Mouse (Mus musculus) heart, embryonic 13.5 days (tissue): ENCODE data around the gene Pafah1b3. TPM values are rescaled to one million over a fixed set of nuclear protein-coding genes. Genes with fewer than 3 reads are reported as not detected.
"Not testable (repeated sequence)": the region's sequence is repeated elsewhere in the genome, so short reads cannot be mapped to it uniquely, and the experiment has no call there.

Experiments
- ATAC-seq: fragments of 200-750 bp; cut with Nextera tagmentation; 2 replicates; pipeline ENCODE4 v1.8.0; 2017; ENCODE audit warnings: moderate TSS enrichment; ENCODE audit not compliant: insufficient number of reproducible peaks, low FRiP score, low TSS enrichment; ENCODE audit errors: extremely low read depth
- H3K27ac ChIP-seq: fragments of 300-500 bp; sonication (generic); replicated peaks from 2 replicates; pipeline ENCODE4 v1.5.1; 2015; ENCODE audit warnings: moderate library complexity, mild to moderate bottlenecking, inconsistent platforms
- H3K27me3 ChIP-seq: fragments of 300-500 bp; sonication (generic); replicated peaks from 2 replicates; pipeline ENCODE4 v1.6.1; 2015; ENCODE audit warnings: mild to moderate bottlenecking, inconsistent platforms
- H3K36me3 ChIP-seq: fragments of 300-500 bp; sonication (generic); 2 replicates; pipeline ENCODE4 v1.6.1; 2015; ENCODE audit warnings: mild to moderate bottlenecking, inconsistent platforms
- H3K4me1 ChIP-seq: fragments of 300-500 bp; sonication (generic); 2 replicates; pipeline ENCODE4 v1.6.1; 2015; ENCODE audit warnings: inconsistent platforms
- H3K4me2 ChIP-seq: fragments of 300-500 bp; sonication (generic); 2 replicates; pipeline ENCODE4 v1.6.1; 2015; ENCODE audit warnings: inconsistent platforms, mild to moderate bottlenecking, moderate library complexity
- H3K4me3 ChIP-seq: fragments of 300-500 bp; sonication (generic); 2 replicates; pipeline ENCODE4 v1.5.1; 2015; ENCODE audit warnings: moderate library complexity, mild to moderate bottlenecking, inconsistent platforms
- H3K9ac ChIP-seq: fragments of 300-500 bp; sonication (generic); 2 replicates; pipeline ENCODE4 v1.6.1; 2015; ENCODE audit warnings: inconsistent platforms, mild to moderate bottlenecking, moderate library complexity
- H3K9me3 ChIP-seq: fragments of 300-500 bp; sonication (generic); 2 replicates; pipeline ENCODE4 v1.6.1; 2016; ENCODE audit warnings: inconsistent platforms
- WGBS: fragments of 180-500 bp; shearing (Covaris S2); methylation state at CpG from one replicate; pipeline ENCODE4 v1.1.7; 2015; ENCODE audit warnings: mixed read lengths; 5-methylcytosine and 5-hydroxymethylcytosine counted together
- polyA plus RNA-seq: library from polyadenylated mRNA; unstranded; fragments of >200 nt; fragmentation: Nextera tagmentation; extraction: Ambion mirVana; gene quantifications from 2 replicates; pipeline ENCODE4 v1.2.1, GENCODE M21; 2015

The Pafah1b3 gene
- polyA plus RNA-seq, result 145 and 154 TPM in 2 replicates

GRCm38 (mm10) chr7:25297454-25298325 lies at the start of gene Pafah1b3:
TSS of gene Pafah1b3 (minus strand) at chr7:25297986.
- ATAC-seq, result peak; percentile 80
- peaks cover 35% of the 10 kb centered on the region for H3K4me1 ChIP-seq
- H3K9me3 ChIP-seq, result no peaks in the 10 kb centered on the region
- peak within 1 kb of the TSS; percentile 70 for H3K4me3 ChIP-seq
- H3K4me2 ChIP-seq, result peak within 1 kb of the TSS; percentile 79
- WGBS, result 1% methylated on average over 52 of the region's 52 CpGs
- H3K36me3 ChIP-seq, result peaks cover 35% of the 10 kb centered on the region
- peak within 1 kb of the TSS; percentile 91 for H3K9ac ChIP-seq
- H3K27ac ChIP-seq, result peak within 1 kb of the TSS; percentile 92
- H3K27me3 ChIP-seq, result peaks cover 5% of the 10 kb centered on the region; the same call in 1 of the 2 replicates

- Histone ChIP-seq H3K27ac (no peak overlapping the region), H3K4me3 (no peak overlapping the region), H3K36me3 (peaks cover 70% of the 10 kb centered on the region), H3K4me2 (no peak overlapping the region), H3K4me1 (no peaks in the 10 kb centered on the region), H3K27me3 (no peaks in the 10 kb centered on the region), H3K9ac (no peak overlapping the region), H3K9me3 (no peaks in the 10 kb centered on the region)
- no peak for ATAC-seq
- 78% methylated on average over 20 of the region's 20 CpGs for WGBS
Observed at GRCm38 (mm10) chr7:25341000-25341784, 43.4 kb upstream of the Pafah1b3 start.

- ATAC-seq, result no peak
- H3K36me3 ChIP-seq, result peaks cover 80% of the 10 kb centered on the region
- H3K4me1 ChIP-seq, result no peaks in the 10 kb centered on the region
- H3K27ac ChIP-seq, result no peak overlapping the region
- no peaks in the 10 kb centered on the region for H3K27me3 ChIP-seq
- no peak overlapping the region for H3K4me3 ChIP-seq
- no peak overlapping the region for H3K4me2 ChIP-seq
- no peak overlapping the region for H3K9ac ChIP-seq
- 82% methylated on average over 9 of the region's 9 CpGs for WGBS
- no peaks in the 10 kb centered on the region for H3K9me3 ChIP-seq
Observed at GRCm38 (mm10) chr7:25339329-25339728, 41.5 kb upstream of the Pafah1b3 start.

GRCm38 (mm10) chr7:25334472-25334871 lies 36.7 kb upstream of the Pafah1b3 start:
- H3K9me3 ChIP-seq, result no peaks in the 10 kb centered on the region
- 72% methylated on average over 12 of the region's 12 CpGs for WGBS
- no peaks in the 10 kb centered on the region; the same call in 1 of the 2 replicates for H3K4me1 ChIP-seq
- no peak overlapping the region for H3K27ac ChIP-seq
- H3K4me2 ChIP-seq, result no peak overlapping the region
- peaks cover 68% of the 10 kb centered on the region for H3K36me3 ChIP-seq
- no peak overlapping the region for H3K4me3 ChIP-seq
- no peak for ATAC-seq
- H3K27me3 ChIP-seq, result no peaks in the 10 kb centered on the region
- H3K9ac ChIP-seq, result no peak overlapping the region

GRCm38 (mm10) chr7:25333596-25334307 lies 36.0 kb upstream of the Pafah1b3 start:
- Histone ChIP-seq H3K9me3 (no peaks in the 10 kb centered on the region), H3K27me3 (no peaks in the 10 kb centered on the region), H3K36me3 (peaks cover 64% of the 10 kb centered on the region), H3K27ac (no peak overlapping the region), H3K4me2 (no peak overlapping the region), H3K4me3 (no peak overlapping the region), H3K9ac (no peak overlapping the region), H3K4me1 (no peaks in the 10 kb centered on the region; the same call in 1 of the 2 replicates)
- 0 out of 2 replicates have a peak, but pooled peaks have one; percentile 16 for ATAC-seq
- WGBS, result 39% methylated on average over 16 of the region's 16 CpGs

- WGBS, result 75% methylated on average over 8 of the region's 8 CpGs
Observed at GRCm38 (mm10) chr7:25326233-25326632, 28.4 kb upstream of the Pafah1b3 start.

GRCm38 (mm10) chr7:25325431-25325830 lies 27.6 kb upstream of the Pafah1b3 start:
- H3K4me3 ChIP-seq, H3K9ac ChIP-seq, H3K9me3 ChIP-seq, H3K27me3 ChIP-seq, ATAC-seq, H3K4me2 ChIP-seq, H3K27ac ChIP-seq: not testable (repeated sequence)
- H3K4me1 ChIP-seq, result peaks cover 12% of the 10 kb centered on the region
- WGBS, result 83% methylated on average over 6 of the region's 6 CpGs
- peaks cover 20% of the 10 kb centered on the region for H3K36me3 ChIP-seq

More at GRCm38 (mm10) chr7:25326233-25326632, 28.4 kb upstream of the Pafah1b3 start:
- H3K4me2 ChIP-seq, result no peak overlapping the region
- H3K27me3 ChIP-seq, result no peaks in the 10 kb centered on the region
- H3K9ac ChIP-seq, result no peak overlapping the region
- H3K9me3 ChIP-seq, result no peaks in the 10 kb centered on the region
- H3K4me1 ChIP-seq, result peaks cover 12% of the 10 kb centered on the region
- peaks cover 28% of the 10 kb centered on the region for H3K36me3 ChIP-seq
- ATAC-seq, result no peak
- no peak overlapping the region for H3K4me3 ChIP-seq
- H3K27ac ChIP-seq, result no peak overlapping the region

- no peak overlapping the region for H3K27ac ChIP-seq
Observed at GRCm38 (mm10) chr7:25323219-25323618, 25.4 kb upstream of the Pafah1b3 start.

GRCm38 (mm10) chr7:25322058-25322484 lies 24.3 kb upstream of the Pafah1b3 start:
- WGBS, result 9% methylated on average over 6 of the region's 6 CpGs
- peaks cover 22% of the 10 kb centered on the region for H3K4me1 ChIP-seq
- peaks cover 8% of the 10 kb centered on the region; the same call in 1 of the 2 replicates for H3K36me3 ChIP-seq
- peak; percentile 39; the same call in 1 of the 2 replicates for ATAC-seq
- no peaks in the 10 kb centered on the region for H3K27me3 ChIP-seq
- H3K4me3 ChIP-seq, result peak overlapping the region; percentile 22
- H3K9me3 ChIP-seq, result no peaks in the 10 kb centered on the region
- peak overlapping the region; percentile 84 for H3K27ac ChIP-seq
- peak overlapping the region; percentile 58 for H3K4me2 ChIP-seq
- H3K9ac ChIP-seq, result peak overlapping the region; percentile 65

More at GRCm38 (mm10) chr7:25323219-25323618, 25.4 kb upstream of the Pafah1b3 start:
- Histone ChIP-seq H3K4me3 (no peak overlapping the region), H3K4me2 (no peak overlapping the region), H3K36me3 (peaks cover 11% of the 10 kb centered on the region; the same call in 1 of the 2 replicates), H3K9ac (no peak overlapping the region), H3K4me1 (peaks cover 12% of the 10 kb centered on the region), H3K9me3 (no peaks in the 10 kb centered on the region), H3K27me3 (no peaks in the 10 kb centered on the region)
- WGBS, result 92% methylated on average over 2 of the region's 2 CpGs
- ATAC-seq, result no peak

GRCm38 (mm10) chr7:25317446-25317999 lies 19.7 kb upstream of the Pafah1b3 start:
- peaks cover 3% of the 10 kb centered on the region; the same call in 1 of the 2 replicates for H3K36me3 ChIP-seq
- H3K9ac ChIP-seq, result peak overlapping the region; percentile 84
- peak overlapping the region; percentile 71 for H3K4me3 ChIP-seq
- H3K4me2 ChIP-seq, result peak overlapping the region; percentile 97
- no peak for ATAC-seq
- peak overlapping the region; percentile 82 for H3K27ac ChIP-seq
- H3K27me3 ChIP-seq, result peaks cover 37% of the 10 kb centered on the region
- no peaks in the 10 kb centered on the region for H3K9me3 ChIP-seq
- H3K4me1 ChIP-seq, result peaks cover 39% of the 10 kb centered on the region
- 14% methylated on average over 21 of the region's 21 CpGs for WGBS
